Mouse (Mus musculus) myocyte (in vitro differentiated cells): ENCODE results near the gene Blnk. TPM values are rescaled to one million over a fixed set of nuclear protein-coding genes. Genes with fewer than 3 reads are reported as not detected.
A peak's percentile ranks its signal among the peaks of the same experiment; 100 is the strongest.

Source experiments
- H3K27me3 ChIP-seq: one replicate; pipeline ENCODE4 v1.6.1; 2011; ENCODE audit not compliant: control insufficient read depth, insufficient read depth, insufficient read length
- H3K36me3 ChIP-seq: one replicate; pipeline ENCODE4 v1.6.1; 2011; ENCODE audit not compliant: control insufficient read depth, insufficient read depth
- H3K4me2 ChIP-seq: one replicate; pipeline ENCODE4 v1.6.1; 2011; ENCODE audit warnings: low read depth, control low read depth
- H3K4me3 ChIP-seq: one replicate; pipeline ENCODE4 v1.5.1; 2011; ENCODE audit warnings: mild to moderate bottlenecking, control low read depth, moderate library complexity
- H3K79me2 ChIP-seq: one replicate; pipeline ENCODE4 v1.6.1; 2011; ENCODE audit not compliant: control insufficient read depth, insufficient read depth
- H3ac ChIP-seq: one replicate; pipeline ENCODE4 v1.6.1; 2011; ENCODE audit not compliant: control insufficient read depth, insufficient read length
- CEBPB ChIP-seq: IDR thresholded peaks from 2 replicates; pipeline ENCODE4 v1.6.1; 2011; ENCODE audit warnings: mild to moderate bottlenecking, moderate library complexity; ENCODE audit not compliant: poor library complexity, insufficient read depth, severe bottlenecking
- E2F4 ChIP-seq: IDR thresholded peaks from one replicate; pipeline ENCODE4 v1.6.1; 2011; ENCODE audit warnings: mild to moderate bottlenecking, control low read depth, moderate library complexity; ENCODE audit not compliant: insufficient read depth
- MAX ChIP-seq: IDR thresholded peaks from one replicate; pipeline ENCODE4 v1.6.1; 2011; ENCODE audit warnings: low read depth, mild to moderate bottlenecking, control low read depth
- MYOD1 ChIP-seq, 3 experiments: IDR thresholded peaks; one replicate each; pipeline ENCODE4 v1.6.1; 2011; ENCODE audit warnings: control low read depth in 2 of 3, low read depth in 2 of 3, mild to moderate bottlenecking in 2 of 3, moderate library complexity in 1 of 3; ENCODE audit not compliant: insufficient read length in 2 of 3, control insufficient read depth in 1 of 3
- MYOG ChIP-seq, 3 experiments: IDR thresholded peaks; one replicate each; pipeline ENCODE4 v1.6.1; 2011; ENCODE audit warnings: control low read depth in 2 of 3, low read depth in 2 of 3, mild to moderate bottlenecking in 2 of 3; ENCODE audit not compliant: insufficient read length in 2 of 3, control insufficient read depth in 1 of 3, insufficient read depth in 1 of 3
- POLR2A ChIP-seq: IDR thresholded peaks from one replicate; pipeline ENCODE4 v1.6.1; 2011; ENCODE audit warnings: low read depth, mild to moderate bottlenecking, control low read depth, moderate library complexity; ENCODE audit not compliant: insufficient read length
- POLR2AphosphoS2 ChIP-seq: IDR thresholded peaks from one replicate; pipeline ENCODE4 v1.6.1; 2011; ENCODE audit warnings: low read depth, control low read depth; ENCODE audit not compliant: insufficient read length
- REST ChIP-seq: IDR thresholded peaks from one replicate; pipeline ENCODE4 v1.6.1; 2011; ENCODE audit warnings: mild to moderate bottlenecking, control low read depth, moderate library complexity; ENCODE audit not compliant: insufficient read depth, insufficient read length
- SRF ChIP-seq: IDR thresholded peaks from one replicate; pipeline ENCODE4 v1.6.1; 2011; ENCODE audit warnings: low read depth; ENCODE audit not compliant: control insufficient read depth, insufficient read length
- TCF12 ChIP-seq: IDR thresholded peaks from one replicate; pipeline ENCODE4 v1.6.1; 2011; ENCODE audit warnings: mild to moderate bottlenecking, control low read depth; ENCODE audit not compliant: poor library complexity, insufficient read depth, severe bottlenecking
- TCF3 ChIP-seq: IDR thresholded peaks from one replicate; pipeline ENCODE4 v1.6.1; 2011; ENCODE audit warnings: low read depth, control low read depth; ENCODE audit not compliant: insufficient read length
- USF1 ChIP-seq: IDR thresholded peaks from one replicate; pipeline ENCODE4 v1.6.1; 2011; ENCODE audit warnings: low read depth, mild to moderate bottlenecking, control low read depth, moderate library complexity
- polyA plus RNA-seq: library from polyadenylated mRNA; unstranded; fragments of >200 nt; fragmentation: generic; extraction: Trizol; gene quantifications from one replicate; pipeline ENCODE4 v1.2.1, GENCODE M21; 2012; ENCODE audit warnings: missing spikeins

The Blnk gene
- polyA plus RNA-seq, 1 experiment: 3.3 TPM

DNA sequence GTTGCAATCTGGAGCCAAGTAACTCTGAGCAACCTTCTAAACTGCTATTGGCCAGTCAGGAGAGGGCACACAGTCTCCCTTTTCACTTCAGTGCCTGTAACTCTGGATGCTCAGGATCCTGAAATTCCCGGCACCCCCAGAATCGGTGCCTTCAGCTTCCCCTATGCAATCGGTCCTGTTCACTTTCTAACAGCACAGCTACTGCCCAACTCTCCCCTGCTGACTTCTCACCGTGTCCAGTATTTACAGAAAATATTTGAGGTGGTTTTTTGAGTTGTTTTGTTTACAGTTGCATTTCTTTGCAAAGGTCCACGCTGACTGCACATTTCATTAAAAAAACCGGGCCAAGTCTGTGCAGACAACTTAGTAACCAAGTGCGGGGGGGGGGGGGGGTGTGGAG, 2.7 kb downstream of the Blnk start:
- H3K4me2 ChIP-seq: no peak overlapping the region
- no peak overlapping the region for H3ac ChIP-seq
- H3K79me2 ChIP-seq: peaks cover 14% of the 10 kb centered on the region
- no peaks in the 10 kb centered on the region for H3K27me3 ChIP-seq
- H3K36me3 ChIP-seq: no peaks in the 10 kb centered on the region
- no peak overlapping the region for H3K4me3 ChIP-seq
- TF ChIP-seq E2F4: no peak
- no peak for TF ChIP-seq MYOG (IDR thresholded peaks at IDR 0.05; ENCODE audit: control insufficient read depth in 1 of 3, insufficient read depth in 1 of 3, insufficient read length in 2 of 3, low read depth in 2 of 3)
- no peak for TF ChIP-seq POLR2A
- TF ChIP-seq CEBPB: no peak
- no peak for TF ChIP-seq USF1
- TF ChIP-seq POLR2AphosphoS2: no peak
- TF ChIP-seq REST: no peak
- TF ChIP-seq MAX: no peak
- TF ChIP-seq MYOD1 (IDR thresholded peaks at IDR 0.05; ENCODE audit: control insufficient read depth in 1 of 3, insufficient read length in 2 of 3, low read depth in 2 of 3): no peak
- no peak for TF ChIP-seq TCF12
- TF ChIP-seq TCF3: no peak
- no peak for TF ChIP-seq SRF

- Histone ChIP-seq H3K4me3 (no peak overlapping the region), H3K79me2 (peaks cover 14% of the 10 kb centered on the region), H3K27me3 (no peaks in the 10 kb centered on the region), H3ac (no peak overlapping the region), H3K4me2 (no peak overlapping the region), H3K36me3 (no peaks in the 10 kb centered on the region)
- no peak for TF ChIP-seq MYOG (IDR thresholded peaks at IDR 0.05; ENCODE audit: control insufficient read depth in 1 of 3, insufficient read depth in 1 of 3, insufficient read length in 2 of 3, low read depth in 2 of 3)
- TF ChIP-seq POLR2AphosphoS2: no peak
- TF ChIP-seq MYOD1 (IDR thresholded peaks at IDR 0.05; ENCODE audit: control insufficient read depth in 1 of 3, insufficient read length in 2 of 3, low read depth in 2 of 3): no peak
- TF ChIP-seq REST: no peak
- no peak for TF ChIP-seq E2F4
- TF ChIP-seq POLR2A: no peak
- no peak for TF ChIP-seq TCF3
- no peak for TF ChIP-seq TCF12
- no peak for TF ChIP-seq MAX
- TF ChIP-seq CEBPB: no peak
- TF ChIP-seq USF1: no peak
- no peak for TF ChIP-seq SRF
Observed at GRCm38 (mm10) chr19:40990781-40991343, 3.5 kb downstream of the Blnk start.

DNA sequence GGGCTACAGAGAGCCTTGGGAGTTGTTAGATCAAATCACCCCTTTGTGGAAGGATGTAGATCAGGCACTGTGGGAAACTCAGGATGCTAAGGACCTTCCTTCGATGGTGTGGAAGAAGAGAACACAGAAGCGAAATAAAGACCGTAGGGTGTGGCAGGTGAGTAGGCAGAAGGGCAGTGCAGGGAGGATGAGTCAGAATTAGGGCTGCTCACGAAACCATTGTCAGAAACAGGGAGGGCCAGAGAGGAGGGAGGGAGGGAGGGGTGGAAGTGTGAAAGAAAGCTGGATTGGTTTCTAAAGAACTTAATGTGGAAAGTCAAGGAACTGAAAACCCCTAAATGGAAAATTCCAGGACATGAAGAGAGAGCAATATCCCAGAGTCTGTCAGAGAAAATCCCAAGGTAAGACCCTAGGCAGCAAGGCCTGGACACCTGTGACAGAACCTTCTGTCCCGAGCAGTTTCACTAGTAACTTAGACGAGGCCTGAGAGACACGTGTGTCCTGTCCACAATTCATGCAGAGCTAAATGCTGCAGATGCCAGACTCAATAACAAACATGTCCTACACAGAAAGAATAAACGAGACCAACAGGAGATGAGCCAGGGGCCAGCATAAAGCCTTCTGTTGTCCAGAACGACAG, 4.3 kb downstream of the Blnk start:
- Histone ChIP-seq H3K36me3 (no peaks in the 10 kb centered on the region), H3K79me2 (peaks cover 14% of the 10 kb centered on the region), H3K4me3 (no peak overlapping the region), H3ac (no peak overlapping the region), H3K4me2 (peak overlapping the region; percentile 50), H3K27me3 (no peaks in the 10 kb centered on the region)
- TF ChIP-seq MAX (no peak), SRF (no peak), CEBPB (no peak), POLR2A (no peak), TCF3 (no peak), USF1 (no peak), POLR2AphosphoS2 (no peak), TCF12 (no peak), MYOG (IDR thresholded peaks at IDR 0.05; ENCODE audit: control insufficient read depth in 1 of 3, insufficient read depth in 1 of 3, insufficient read length in 2 of 3, low read depth in 2 of 3) (no peak), MYOD1 (IDR thresholded peaks at IDR 0.05; ENCODE audit: control insufficient read depth in 1 of 3, insufficient read length in 2 of 3, low read depth in 2 of 3) (no peak), REST (no peak), E2F4 (no peak)

DNA sequence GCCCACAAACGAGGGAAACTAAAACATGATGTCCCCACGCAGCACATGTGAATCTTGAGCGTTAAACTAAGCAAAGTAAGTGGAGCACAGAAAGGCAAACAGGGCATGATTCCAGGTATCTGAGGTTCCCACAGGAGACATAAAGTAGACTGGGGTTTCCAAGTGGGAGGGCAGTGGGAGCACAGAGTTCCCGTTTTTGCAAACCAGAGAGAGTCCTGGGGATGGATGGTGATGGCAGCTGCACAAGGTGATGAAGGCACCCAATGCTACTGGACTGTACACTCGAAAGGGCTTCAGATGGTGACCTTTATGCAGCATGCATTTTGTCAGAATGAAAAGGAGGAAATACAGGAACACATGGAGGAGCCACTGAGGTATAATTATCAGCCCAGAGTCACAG, 5.5 kb downstream of the Blnk start:
- no peak overlapping the region for H3K4me3 ChIP-seq
- peaks cover 14% of the 10 kb centered on the region for H3K79me2 ChIP-seq
- H3K27me3 ChIP-seq: no peaks in the 10 kb centered on the region
- no peak for TF ChIP-seq POLR2A
- no peak for TF ChIP-seq TCF12
- no peak for TF ChIP-seq MYOG (IDR thresholded peaks at IDR 0.05; ENCODE audit: control insufficient read depth in 1 of 3, insufficient read depth in 1 of 3, insufficient read length in 2 of 3, low read depth in 2 of 3)
- TF ChIP-seq POLR2AphosphoS2: no peak
- no peak for TF ChIP-seq MYOD1 (IDR thresholded peaks at IDR 0.05; ENCODE audit: control insufficient read depth in 1 of 3, insufficient read length in 2 of 3, low read depth in 2 of 3)
- no peak for TF ChIP-seq CEBPB
- TF ChIP-seq REST: no peak
- no peak for TF ChIP-seq E2F4
- TF ChIP-seq TCF3: no peak
- no peak for TF ChIP-seq SRF
- no peak for TF ChIP-seq MAX
- no peak for TF ChIP-seq USF1
- H3ac ChIP-seq: no peak overlapping the region
- H3K36me3 ChIP-seq: no peaks in the 10 kb centered on the region
- H3K4me2 ChIP-seq: no peak overlapping the region
